Mouse (Mus musculus): ENCODE data around the gene Zfp217.
"Not testable (repeated sequence)": the region's sequence is repeated elsewhere in the genome, so short reads cannot be mapped to it uniquely, and the experiment has no call there.

Zfp217 gene

GRCm38 (mm10) chr2:170147661-170148153 is at the start of gene Zfp217:
TSS of gene Zfp217 (minus strand) at chr2:170148103.
- DNase-seq (ENCODE audit: low spot score in 2 of 2), result no peak

- no peak for DNase-seq (ENCODE audit: low spot score in 2 of 2)
Measured at GRCm38 (mm10) chr2:170195542-170196089, 47.7 kb upstream of the Zfp217 start.

- no peak for DNase-seq (ENCODE audit: low spot score in 2 of 2)
Measured at GRCm38 (mm10) chr2:170194845-170195244, 46.9 kb upstream of the Zfp217 start.

GRCm38 (mm10) chr2:170193850-170194249 is 45.9 kb upstream of the Zfp217 start:
- DNase-seq (ENCODE audit: low spot score in 2 of 2), result no peak

- no peak for DNase-seq (ENCODE audit: low spot score in 2 of 2)
Measured at GRCm38 (mm10) chr2:170193211-170193610, 45.3 kb upstream of the Zfp217 start.

DNA sequence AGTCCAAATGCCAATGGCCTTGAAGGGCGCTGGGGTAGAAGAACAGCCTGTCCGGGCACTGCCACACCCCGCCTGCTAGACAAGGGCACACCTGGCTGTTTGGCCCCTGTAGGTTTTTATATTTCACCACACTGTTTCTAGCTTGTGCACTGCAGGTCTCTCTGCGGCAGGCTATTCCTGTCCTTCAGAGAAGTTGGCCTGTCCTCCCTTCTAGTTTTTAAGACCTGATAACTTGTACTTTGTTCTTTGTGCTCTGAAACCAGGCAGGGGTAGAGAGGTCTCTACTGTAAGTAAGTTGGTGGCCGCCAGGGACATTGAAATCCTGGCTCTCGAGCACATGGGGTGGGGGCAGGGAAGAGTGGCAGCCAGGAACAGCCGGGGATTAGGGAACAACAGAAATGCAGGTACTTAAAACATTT is 44.8 kb upstream of the Zfp217 start:
- no peak for DNase-seq (ENCODE audit: low spot score in 2 of 2)

- DNase-seq (ENCODE audit: low spot score in 2 of 2), result no peak
Measured at GRCm38 (mm10) chr2:170188721-170189120, 40.8 kb upstream of the Zfp217 start.

DNA sequence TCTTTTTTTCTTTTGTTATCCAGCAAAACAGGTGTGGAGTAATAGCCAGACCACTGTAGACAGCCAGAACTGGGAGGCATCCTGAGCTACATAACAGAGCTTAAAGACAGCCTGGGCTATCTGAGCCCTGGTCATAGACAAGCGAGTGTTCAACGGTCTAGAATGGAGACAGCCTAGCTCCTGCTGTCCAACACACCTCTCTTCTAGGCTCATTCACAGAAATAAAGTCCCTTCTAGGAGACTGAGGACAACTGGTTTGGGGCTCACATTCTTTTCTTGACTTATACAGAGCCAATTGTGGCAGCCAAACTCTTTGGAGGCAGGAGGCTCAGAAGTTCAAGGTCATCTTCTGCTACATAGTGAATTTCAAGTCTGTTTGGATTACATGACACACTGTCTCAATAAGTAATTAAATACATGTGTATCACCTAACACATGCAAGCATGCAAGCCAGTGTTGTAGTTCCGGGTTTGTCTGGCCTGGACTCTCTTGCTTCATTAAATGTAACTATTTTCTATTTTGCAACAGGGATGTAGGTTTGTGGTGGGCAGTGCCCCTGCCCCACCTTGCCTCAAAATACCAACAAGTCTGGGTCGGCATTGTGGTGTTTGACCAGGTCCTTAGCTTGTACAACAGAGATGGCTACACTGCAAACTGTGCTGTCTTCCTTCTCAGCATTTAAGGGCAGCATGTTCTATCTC is 37.4 kb upstream of the Zfp217 start:
- DNase-seq (ENCODE audit: low spot score in 2 of 2), result no peak

GRCm38 (mm10) chr2:170184175-170184983 is 36.5 kb upstream of the Zfp217 start:
- DNase-seq (ENCODE audit: low spot score in 2 of 2), result peak; percentile 46 to 54

- no peak for DNase-seq (ENCODE audit: low spot score in 2 of 2)
Measured at GRCm38 (mm10) chr2:170183851-170184174, 35.9 kb upstream of the Zfp217 start.

- DNase-seq (ENCODE audit: low spot score in 2 of 2), result no peak
Measured at GRCm38 (mm10) chr2:170181862-170182261, 34.0 kb upstream of the Zfp217 start.

- DNase-seq (ENCODE audit: low spot score in 2 of 2), result not testable (repeated sequence)
Measured at GRCm38 (mm10) chr2:170180769-170181168, 32.9 kb upstream of the Zfp217 start.

GRCm38 (mm10) chr2:170179317-170179716 is 31.4 kb upstream of the Zfp217 start:
- no peak for DNase-seq (ENCODE audit: low spot score in 2 of 2)

DNA sequence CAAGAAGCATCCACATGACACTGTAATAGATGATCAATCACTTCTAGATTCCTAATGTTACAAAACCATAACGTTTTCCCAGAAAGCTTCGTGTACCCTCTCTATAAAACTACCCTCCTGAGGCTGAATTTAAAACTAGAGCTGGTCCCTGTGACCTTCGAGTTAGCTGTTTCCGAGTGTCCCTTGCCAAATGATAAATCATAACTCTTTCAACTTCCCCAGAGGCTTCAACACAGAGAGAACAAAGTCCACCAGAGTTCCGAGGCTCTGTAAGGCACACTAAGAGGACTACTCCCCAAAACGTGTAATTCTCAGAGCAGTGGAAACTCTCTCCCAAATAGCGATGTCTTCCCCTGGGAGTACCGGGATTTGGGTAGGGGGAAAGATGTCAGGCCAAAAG is 29.4 kb upstream of the Zfp217 start:
- DNase-seq (ENCODE audit: low spot score in 2 of 2), result no peak

DNA sequence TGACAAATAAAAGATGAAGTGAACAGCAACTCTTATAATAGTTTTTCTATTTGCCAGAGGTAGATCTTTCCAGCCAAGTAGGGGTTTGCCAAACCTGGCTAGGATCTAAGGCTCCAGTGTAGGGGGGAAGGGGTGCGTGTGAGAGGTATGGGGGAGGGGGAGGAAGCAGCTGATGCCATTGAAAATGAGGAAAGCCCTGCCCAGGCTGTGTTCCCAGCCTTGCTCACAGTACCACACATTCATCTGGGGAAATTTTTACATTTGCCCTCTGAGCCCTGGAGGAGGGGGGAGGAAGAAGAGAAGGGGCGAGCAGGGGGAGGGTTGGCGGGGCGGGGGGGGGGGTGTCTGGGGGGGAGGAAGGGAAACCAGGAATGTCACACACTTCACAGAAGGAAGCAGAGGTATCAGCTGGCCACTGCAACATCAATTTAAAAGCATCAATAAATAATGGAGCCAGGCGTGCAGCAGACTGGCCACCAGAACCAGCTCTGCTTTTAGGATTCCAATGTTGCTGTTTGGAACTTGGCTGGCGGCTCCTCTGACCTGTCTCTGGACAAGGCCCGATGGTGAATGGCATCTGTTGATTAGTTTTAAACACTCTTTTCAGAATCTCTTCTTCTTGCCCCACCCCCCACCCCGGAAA is 28.5 kb upstream of the Zfp217 start:
- DNase-seq (ENCODE audit: low spot score in 2 of 2), result no peak

DNA sequence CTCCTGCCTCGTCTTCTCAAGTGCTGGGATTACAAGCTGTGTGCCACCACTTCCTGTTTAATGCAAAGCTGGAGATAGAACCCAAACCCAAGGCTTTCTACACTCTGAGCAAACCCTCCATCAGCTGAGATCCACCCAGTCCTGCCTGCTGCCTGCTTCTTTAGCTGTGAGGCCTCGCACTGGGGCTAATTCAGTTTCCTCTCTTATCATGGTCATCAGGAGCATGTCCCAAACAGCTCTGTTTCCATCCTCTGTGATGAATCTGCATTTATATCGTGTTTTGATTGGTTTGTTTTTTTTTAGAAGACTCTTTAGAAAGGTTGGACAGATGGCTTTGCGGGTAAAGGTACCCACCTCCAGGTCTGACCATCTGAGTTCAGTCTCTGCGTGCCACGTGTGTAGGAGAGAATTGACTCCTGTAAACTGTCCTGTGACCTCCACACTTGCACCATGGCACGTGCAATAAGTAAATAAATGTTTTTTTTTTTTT is 27.8 kb upstream of the Zfp217 start:
- no peak for DNase-seq (ENCODE audit: low spot score in 2 of 2)

- DNase-seq (ENCODE audit: low spot score in 2 of 2), result no peak
Measured at GRCm38 (mm10) chr2:170175190-170175589, 27.3 kb upstream of the Zfp217 start.

DNA sequence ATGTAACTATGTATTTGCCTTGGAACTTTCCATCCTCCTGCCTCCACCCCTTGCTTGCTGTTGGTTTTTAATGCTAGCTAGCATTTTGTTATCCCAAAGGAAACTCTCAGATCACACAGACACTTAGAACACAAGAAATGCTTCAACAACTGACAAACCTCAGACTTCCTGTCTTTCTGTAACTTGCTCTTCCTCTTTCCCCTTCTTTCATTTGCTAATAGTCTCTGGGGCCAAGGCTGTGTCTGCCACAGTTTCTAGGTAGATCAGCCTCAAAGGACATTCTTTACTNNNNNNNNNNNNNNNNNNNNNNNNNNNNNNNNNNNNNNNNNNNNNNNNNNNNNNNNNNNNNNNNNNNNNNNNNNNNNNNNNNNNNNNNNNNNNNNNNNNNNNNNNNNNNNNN is 21.2 kb upstream of the Zfp217 start:
- DNase-seq (ENCODE audit: low spot score in 2 of 2), result no peak

DNA sequence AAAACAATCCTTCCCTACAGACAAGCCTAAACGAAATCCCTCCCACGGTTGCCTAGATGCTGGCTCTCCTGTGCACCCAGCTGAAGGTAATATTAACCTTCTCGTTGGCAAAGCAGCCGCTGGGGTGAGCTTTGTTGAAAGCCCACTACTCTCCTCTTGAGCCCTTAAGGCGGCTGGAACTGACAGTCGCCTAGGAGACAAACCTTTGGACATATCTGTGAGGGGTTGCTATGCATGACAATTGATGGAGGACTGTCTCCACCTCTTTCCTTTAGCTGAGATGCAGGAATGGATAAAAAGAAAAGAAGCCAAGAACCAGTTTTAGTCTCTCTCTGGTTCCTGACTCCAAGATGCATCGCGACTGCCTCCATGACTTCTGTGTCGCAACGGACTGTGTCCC is 17.7 kb upstream of the Zfp217 start:
- DNase-seq (ENCODE audit: low spot score in 2 of 2), result no peak

GRCm38 (mm10) chr2:170163671-170164462 is 16.0 kb upstream of the Zfp217 start:
- no peak for DNase-seq (ENCODE audit: low spot score in 2 of 2)
